Mouse (Mus musculus) heart, adult 2 months (tissue): Measurements from ENCODE around the gene Plekhb1. TPM values are rescaled to one million over a fixed set of nuclear protein-coding genes. Genes with fewer than 3 reads are reported as not detected.

ENCODE experiments used
- DNase-seq, 2 experiments: peaks; one replicate each; pipeline ENCODE4 v3.0.0; 2021
- H3K27ac ChIP-seq: fragments of 200-600 bp; 2 replicates; pipeline ENCODE4 v1.8.1; 2022
- H3K27me3 ChIP-seq: fragments of 200-500 bp; 2 replicates; pipeline ENCODE4 v1.6.1; 2012; ENCODE audit warnings: mild to moderate bottlenecking, low read length, inconsistent platforms, mixed read lengths; ENCODE audit not compliant: control insufficient read depth, insufficient read depth
- H3K36me3 ChIP-seq: fragments of 200-500 bp; 2 replicates; pipeline ENCODE4 v1.6.1; 2012; ENCODE audit warnings: low read length, inconsistent platforms; ENCODE audit not compliant: control insufficient read depth, insufficient read depth
- H3K4me1 ChIP-seq: fragments of 200-500 bp; 2 replicates; pipeline ENCODE4 v1.6.1; 2011; ENCODE audit warnings: low read length; ENCODE audit not compliant: control insufficient read depth, insufficient read depth
- H3K4me3 ChIP-seq: fragments of 200-600 bp; 2 replicates; pipeline ENCODE4 v1.8.1; 2022
- H3K79me2 ChIP-seq: fragments of 200-500 bp; replicated peaks from 2 replicates; pipeline ENCODE4 v1.6.1; 2012; ENCODE audit warnings: mild to moderate bottlenecking, inconsistent platforms, low read length, moderate library complexity, mixed read lengths; ENCODE audit not compliant: control insufficient read depth, insufficient read depth
- H3K9ac ChIP-seq: fragments of 200-500 bp; 2 replicates; pipeline ENCODE4 v1.6.1; 2012; ENCODE audit warnings: low read depth, mild to moderate bottlenecking, control low read depth, inconsistent platforms, low read length, mixed read lengths
- CTCF ChIP-seq: fragments of 200-600 bp; IDR thresholded peaks from 2 replicates; pipeline ENCODE4 v1.8.1; 2022; ENCODE audit warnings: antibody characterized with exemption, mild to moderate bottlenecking, moderate library complexity
- EP300 ChIP-seq: fragments of 200-500 bp; IDR thresholded peaks from 2 replicates; pipeline ENCODE4 v1.6.1; 2011; ENCODE audit warnings: low read depth, low read length, control low read depth; ENCODE audit not compliant: insufficient read depth
- POLR2A ChIP-seq: fragments of 200-500 bp; IDR thresholded peaks from 2 replicates; pipeline ENCODE4 v1.6.1; 2011; ENCODE audit warnings: mild to moderate bottlenecking, low read depth, low read length, control low read depth; ENCODE audit not compliant: insufficient read depth
- WGBS: fragments of 180-500 bp; shearing (Covaris S2); methylation state at CpG from one replicate; pipeline ENCODE4 v1.1.7; 2018; 5-methylcytosine and 5-hydroxymethylcytosine counted together
- intact Hi-C: fragments of 180-260 bp; cut with DNase I; formaldehyde crosslinking; loops from one replicate; pipeline ENCODE4 v1.15.1; 2025
- polyA plus RNA-seq: library from polyadenylated mRNA; depleted of rRNA; stranded (reverse); fragments of >200 nt; gene quantifications from 2 replicates; pipeline ENCODE4 v1.2.3, GENCODE M21; 2012
- total RNA-seq, 2 experiments: library from RNA; stranded (reverse); gene quantifications; 2 replicates each; pipeline ENCODE4 v1.2.3; 2021

Plekhb1 gene
- total and polyA plus RNA-seq, 3 experiments: 2.2 to 9.0 (median 2.5) TPM

GRCm38 (mm10) chr7:100688471-100688870 lies 26.3 kb upstream of the Plekhb1 start:
- H3K4me3 ChIP-seq: no peak overlapping the region
- H3K36me3 ChIP-seq: no peaks in the 10 kb centered on the region
- no peak overlapping the region for H3K9ac ChIP-seq
- no peak overlapping the region for H3K27ac ChIP-seq
- no peaks in the 10 kb centered on the region for H3K27me3 ChIP-seq
- whole genome bisulfite sequencing: 78% methylated on average over 7 of the region's 7 CpGs
- no peaks in the 10 kb centered on the region for H3K4me1 ChIP-seq
- DNase-seq: no peak
- no peaks in the 10 kb centered on the region for H3K79me2 ChIP-seq
- intact Hi-C loops: loop anchor here (5.0 kb wide), 1 partner anchor 179 kb away; no protein-coding TSS in a partner anchor
- TF ChIP-seq POLR2A: no peak
- no peak for TF ChIP-seq EP300
- no peak for TF ChIP-seq CTCF

- WGBS: 36% methylated on average over 13 of the region's 13 CpGs
- Histone ChIP-seq H3K36me3 (no peaks in the 10 kb centered on the region), H3K27ac (no peak overlapping the region), H3K4me1 (no peaks in the 10 kb centered on the region), H3K79me2 (no peaks in the 10 kb centered on the region), H3K9ac (no peak overlapping the region), H3K27me3 (no peaks in the 10 kb centered on the region), H3K4me3 (no peak overlapping the region)
- peak; percentile 69 to 82 for DNase-seq
- TF ChIP-seq CTCF (peak; percentile 90), POLR2A (no peak), EP300 (peak; percentile 55; the same call in 1 of the 2 replicates)
- intact Hi-C loops: loop anchor here (1.0 to 5.0 kb wide), 6 partner anchors 19 to 182 kb away; no protein-coding TSS in a partner anchor
Measured at GRCm38 (mm10) chr7:100685061-100686030, 23.1 kb upstream of the Plekhb1 start.

- Histone ChIP-seq H3K79me2 (no peaks in the 10 kb centered on the region), H3K9ac (no peak overlapping the region), H3K27me3 (no peaks in the 10 kb centered on the region), H3K36me3 (no peaks in the 10 kb centered on the region), H3K27ac (no peak overlapping the region), H3K4me3 (no peak overlapping the region), H3K4me1 (no peaks in the 10 kb centered on the region)
- WGBS: 47% methylated on average over 7 of the region's 7 CpGs
- intact Hi-C loops: loop anchor here (2.0 kb wide), 3 partner anchors 20 to 164 kb away; no protein-coding TSS in a partner anchor
- TF ChIP-seq EP300 (no peak), CTCF (peak; percentile 92), POLR2A (no peak)
- DNase-seq: peak; percentile 30 to 45
Measured at GRCm38 (mm10) chr7:100684538-100684937, 22.3 kb upstream of the Plekhb1 start.

DNA sequence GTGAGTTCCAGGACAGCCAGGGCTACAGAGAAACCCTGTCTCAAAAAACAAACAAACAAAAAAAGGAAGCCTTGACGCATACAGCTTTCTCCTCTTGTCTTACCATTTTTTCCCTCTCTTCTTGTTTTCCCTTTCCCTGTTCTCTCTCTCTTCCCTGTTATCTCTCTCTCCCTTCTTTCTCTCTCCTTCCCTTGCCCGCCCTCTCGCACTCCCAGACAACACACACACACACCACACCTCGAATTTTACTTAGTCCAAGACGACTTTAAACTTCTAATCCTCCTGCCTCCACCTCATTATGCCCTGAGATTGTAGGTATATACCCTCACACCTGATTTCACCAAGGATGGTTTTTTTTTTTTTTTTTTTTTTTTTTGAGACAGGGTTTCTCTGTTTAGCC lies 21.9 kb upstream of the Plekhb1 start:
- Histone ChIP-seq H3K79me2 (no peaks in the 10 kb centered on the region), H3K4me3 (no peak overlapping the region), H3K36me3 (no peaks in the 10 kb centered on the region), H3K9ac (no peak overlapping the region), H3K4me1 (no peaks in the 10 kb centered on the region), H3K27me3 (no peaks in the 10 kb centered on the region), H3K27ac (no peak overlapping the region)
- WGBS: 62% methylated on average over 5 of the region's 5 CpGs
- TF ChIP-seq POLR2A (no peak), CTCF (no peak), EP300 (no peak)
- DNase-seq: no peak
- intact Hi-C loops: loop anchor here (2.0 kb wide), 3 partner anchors 21 to 163 kb away; no protein-coding TSS in a partner anchor

- intact Hi-C loops: no loop called here
- H3K36me3 ChIP-seq: no peaks in the 10 kb centered on the region
Measured at GRCm38 (mm10) chr7:100683241-100683640, 21.0 kb upstream of the Plekhb1 start.

GRCm38 (mm10) chr7:100681132-100681531 lies 18.9 kb upstream of the Plekhb1 start:
- TF ChIP-seq EP300 (no peak), CTCF (no peak), POLR2A (no peak)
- H3K9ac ChIP-seq: no peak overlapping the region
- no peaks in the 10 kb centered on the region for H3K27me3 ChIP-seq
- H3K4me3 ChIP-seq: no peak overlapping the region
- no peaks in the 10 kb centered on the region for H3K79me2 ChIP-seq
- no peaks in the 10 kb centered on the region for H3K4me1 ChIP-seq
- no peaks in the 10 kb centered on the region for H3K36me3 ChIP-seq
- DNase-seq: no peak
- intact Hi-C loops: no loop called here
- no peak overlapping the region for H3K27ac ChIP-seq
- WGBS: 47% methylated on average over 5 of the region's 5 CpGs

More at GRCm38 (mm10) chr7:100683241-100683640, 21.0 kb upstream of the Plekhb1 start:
- 82% methylated on average over 1 of the region's 1 CpGs for WGBS
- H3K79me2 ChIP-seq: no peaks in the 10 kb centered on the region
- H3K4me1 ChIP-seq: no peaks in the 10 kb centered on the region
- H3K9ac ChIP-seq: no peak overlapping the region
- no peak overlapping the region for H3K27ac ChIP-seq
- TF ChIP-seq POLR2A (no peak), CTCF (no peak), EP300 (no peak)
- H3K27me3 ChIP-seq: no peaks in the 10 kb centered on the region
- DNase-seq: no peak
- H3K4me3 ChIP-seq: no peak overlapping the region
